Mouse (Mus musculus) hematopoietic multipotent progenitor cell, adult 10-12 weeks (in vitro differentiated cells): Measurements from ENCODE around the gene Heatr5b. TPM values are rescaled to one million over a fixed set of nuclear protein-coding genes. Genes with fewer than 3 reads are reported as not detected.

Experiments used
- polyA plus RNA-seq: library from polyadenylated mRNA; stranded (reverse); fragments of >175 nt; gene quantifications from 2 replicates; pipeline ENCODE4 v1.2.3, GENCODE M21; 2012; ENCODE audit warnings: low replicate concordance

Gene Heatr5b
- 2.2 and 7.5 TPM in 2 replicates for polyA plus RNA-seq

DNA sequence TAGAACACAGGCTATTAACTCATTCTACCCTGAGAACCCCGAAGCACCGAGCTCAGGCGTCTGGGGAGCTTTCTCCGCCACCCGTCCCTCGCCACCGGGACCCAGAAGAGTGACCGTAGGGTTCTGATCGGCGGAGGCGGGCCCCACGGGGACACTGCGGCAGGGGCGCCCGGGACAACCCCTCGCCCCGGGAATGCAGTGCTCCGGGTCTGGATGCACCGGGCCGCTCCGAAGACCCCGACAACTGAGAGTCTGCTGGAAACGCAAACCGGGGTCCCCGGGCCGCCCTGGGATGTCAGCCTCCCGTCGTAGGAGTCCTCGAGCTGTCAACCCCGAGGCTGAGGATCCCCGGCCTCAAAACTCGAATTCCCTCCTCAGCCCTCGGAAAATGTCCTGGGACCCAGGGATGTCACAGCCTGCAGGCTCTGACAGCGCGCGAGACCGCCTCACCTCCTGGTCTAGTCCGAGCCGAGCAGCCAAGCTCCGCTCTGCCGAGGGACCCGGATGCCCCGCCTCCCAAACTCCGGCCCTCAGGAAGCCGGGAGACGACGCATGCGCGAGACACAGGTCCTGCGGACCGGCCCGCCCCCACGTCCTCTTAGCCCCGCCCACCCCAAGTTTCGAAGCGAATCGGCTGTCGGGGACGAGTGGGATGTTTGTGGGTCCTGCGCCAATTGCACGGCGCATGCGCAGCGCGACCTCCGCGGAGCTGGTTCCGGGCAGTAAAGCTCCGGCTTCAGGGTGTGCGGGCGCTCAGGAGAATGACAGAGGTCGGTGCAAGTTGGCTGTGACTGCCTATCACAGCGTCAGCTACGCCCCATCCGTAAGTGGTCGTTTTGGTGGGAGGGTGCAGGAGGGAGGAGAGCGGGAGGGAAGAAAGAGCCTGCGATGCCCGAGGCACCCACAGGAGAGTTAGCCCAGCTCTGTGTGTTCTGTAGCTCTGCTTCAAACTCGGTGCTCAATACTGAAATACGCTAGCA is at the start of gene Heatr5b, which contains the start of gene Gpatch11:
Heatr5b (minus strand) TSS at position 509 of the 980 bp plus-strand sequence.
Gpatch11 (plus strand) TSS at position 712 of the 980 bp plus-strand sequence.

GRCm38 (mm10) chr17:78882401-78883112 is 47.4 kb upstream of the Heatr5b start, which contains the start of gene Eif2ak2:
Gene Eif2ak2, minus strand, starts transcription at chr17:78882573.

GRCm38 (mm10) chr17:78737096-78737495 is 98.1 kb downstream of the Heatr5b start, which contains the start of gene Strn:
Gene Strn, minus strand, starts transcription at chr17:78737196.

Other genes with a start within 250 kb of the Heatr5b start
- gene Strn, start 98.2 kb downstream of the Heatr5b start, polyA plus RNA-seq, result 2.9 and 4.5 TPM in 2 replicates
- gene Gpatch11, start 203 bp upstream of the Heatr5b start, polyA plus RNA-seq, result 0.79 and 6.8 TPM in 2 replicates
- gene Eif2ak2, start 47.2 kb upstream of the Heatr5b start, polyA plus RNA-seq, result 4.3 and 7.0 TPM in 2 replicates
- gene Sult6b1, start 71.6 kb upstream of the Heatr5b start, polyA plus RNA-seq, result not detected in 2 replicates
- 3.9 and 4.3 TPM in 2 replicates for gene Cebpzos, start 81.1 kb upstream of the Heatr5b start, polyA plus RNA-seq
- 5.6 and 19.6 TPM in 2 replicates for gene Cebpz, start 101.7 kb upstream of the Heatr5b start, polyA plus RNA-seq
- gene Ndufaf7, start 101.8 kb upstream of the Heatr5b start, polyA plus RNA-seq, result 1.1 and 1.9 TPM in 2 replicates
- 1.4 and 2.1 TPM in 2 replicates for gene Prkd3, start 185.5 kb upstream of the Heatr5b start, polyA plus RNA-seq
- gene Qpct, start 216.5 kb upstream of the Heatr5b start, polyA plus RNA-seq, result 0.25 TPM in 1 of 2 replicates, not detected in the other